Mouse (Mus musculus) liver, postnatal 0 days (tissue): ENCODE data around the gene Prkag2. TPM values are rescaled to one million over a fixed set of nuclear protein-coding genes. Genes with fewer than 3 reads are reported as not detected.
A peak's percentile ranks its signal among the peaks of the same experiment; 100 is the strongest.

Source experiments
- ATAC-seq: fragments of 200-750 bp; cut with Nextera tagmentation; 2 replicates; pipeline ENCODE4 v1.8.0; 2017; ENCODE audit warnings: mild to moderate bottlenecking, moderate library complexity
- DNase-seq: peaks from one replicate; pipeline ENCODE4 v3.0.0-alpha.2; 2016
- H3K27ac ChIP-seq: fragments of 300-500 bp; sonication (generic); 2 replicates; pipeline ENCODE4 v1.5.1; 2014; ENCODE audit warnings: antibody characterized with exemption, moderate library complexity, mild to moderate bottlenecking, low read depth
- H3K27me3 ChIP-seq: fragments of 300-500 bp; sonication (generic); 2 replicates; pipeline ENCODE4 v1.6.1; 2014; ENCODE audit warnings: low read length, control low read depth, mixed read lengths; ENCODE audit not compliant: insufficient read depth
- H3K36me3 ChIP-seq: fragments of 300-500 bp; sonication (generic); replicated peaks from 2 replicates; pipeline ENCODE4 v1.6.1; 2014; ENCODE audit warnings: mild to moderate bottlenecking, control low read depth, low read length, moderate library complexity, mixed read lengths; ENCODE audit not compliant: insufficient read depth
- H3K4me1 ChIP-seq: fragments of 300-500 bp; sonication (generic); 2 replicates; pipeline ENCODE4 v1.6.1; 2014; ENCODE audit warnings: antibody characterized with exemption, mild to moderate bottlenecking, control low read depth; ENCODE audit not compliant: insufficient read depth
- H3K4me2 ChIP-seq: fragments of 300-500 bp; sonication (generic); 2 replicates; pipeline ENCODE4 v1.6.1; 2014; ENCODE audit warnings: low read depth, mild to moderate bottlenecking, low read length, moderate library complexity, mixed read lengths
- H3K4me3 ChIP-seq: fragments of 300-500 bp; sonication (generic); 2 replicates; pipeline ENCODE4 v1.5.1; 2014; ENCODE audit warnings: low read depth, low read length
- H3K9ac ChIP-seq: fragments of 300-500 bp; sonication (generic); replicated peaks from 2 replicates; pipeline ENCODE4 v1.6.1; 2014; ENCODE audit warnings: mild to moderate bottlenecking, moderate library complexity
- H3K9me3 ChIP-seq: fragments of 300-500 bp; sonication (generic); 2 replicates; pipeline ENCODE4 v1.6.1; 2016; ENCODE audit warnings: mild to moderate bottlenecking, control low read depth, low read length, mixed read lengths
- CTCF ChIP-seq: sonication (generic); IDR thresholded peaks from 2 replicates; pipeline ENCODE4 v1.5.1; 2016; ENCODE audit warnings: antibody characterized with exemption, low read depth
- EP300 ChIP-seq: IDR thresholded peaks from 2 replicates; pipeline ENCODE4 v1.6.1; 2016; ENCODE audit warnings: antibody characterized with exemption, low read depth, mild to moderate bottlenecking
- WGBS: fragments of 180-500 bp; shearing (Covaris S2); extraction: QIAGEN DNeasy Blood & Tissue Kit; methylation state at CpG from one replicate; pipeline ENCODE4 v1.1.7; 2014; ENCODE audit not compliant: insufficient replicate concordance; 5-methylcytosine and 5-hydroxymethylcytosine counted together
- polyA plus RNA-seq: library from polyadenylated mRNA; unstranded; fragments of >200 nt; fragmentation: Nextera tagmentation; extraction: Ambion mirVana; gene quantifications from 2 replicates; pipeline ENCODE4 v1.2.1, GENCODE M21; 2015

Gene Prkag2
- polyA plus RNA-seq, 1 experiment from 2014 or later: 6.8 TPM

- peaks cover 4% of the 10 kb centered on the region; the same call in 1 of the 2 replicates for H3K9me3 ChIP-seq
- peak; percentile 21; the same call in 1 of the 2 replicates for TF ChIP-seq EP300
- no peak for TF ChIP-seq CTCF
- no peak overlapping the region for H3K4me3 ChIP-seq
- H3K27me3 ChIP-seq: no peaks in the 10 kb centered on the region
- H3K9ac ChIP-seq: no peak overlapping the region
- WGBS: 62% methylated on average over 8 of the region's 8 CpGs
- peak; percentile 89 for ATAC-seq
- no peaks in the 10 kb centered on the region; the same call in 1 of the 2 replicates for H3K36me3 ChIP-seq
- H3K27ac ChIP-seq: peak overlapping the region; percentile 73
- H3K4me1 ChIP-seq: peaks cover 18% of the 10 kb centered on the region; the same call in 1 of the 2 replicates
- DNase-seq: peak; percentile 56
- H3K4me2 ChIP-seq: no peak overlapping the region
Observed at GRCm38 (mm10) chr5:24930831-24931577, 169.4 kb downstream of the Prkag2 start.

- peaks cover 1% of the 10 kb centered on the region; the same call in 1 of the 2 replicates for H3K9me3 ChIP-seq
- 85% methylated on average over 4 of the region's 4 CpGs for WGBS
- no peak overlapping the region for H3K9ac ChIP-seq
- H3K4me3 ChIP-seq: no peak overlapping the region
- no peak overlapping the region for H3K27ac ChIP-seq
- TF ChIP-seq EP300: no peak
- no peak for TF ChIP-seq CTCF
- ATAC-seq: no peak
- peaks cover 18% of the 10 kb centered on the region; the same call in 1 of the 2 replicates for H3K4me1 ChIP-seq
- no peak for DNase-seq
- no peak overlapping the region for H3K4me2 ChIP-seq
- no peaks in the 10 kb centered on the region for H3K36me3 ChIP-seq
- H3K27me3 ChIP-seq: no peaks in the 10 kb centered on the region
Observed at GRCm38 (mm10) chr5:24928816-24929215, 171.6 kb downstream of the Prkag2 start.

GRCm38 (mm10) chr5:24927706-24928105 is 172.7 kb downstream of the Prkag2 start:
- no peaks in the 10 kb centered on the region for H3K27me3 ChIP-seq
- peak overlapping the region; percentile 44 for H3K4me2 ChIP-seq
- H3K4me1 ChIP-seq: peaks cover 18% of the 10 kb centered on the region; the same call in 1 of the 2 replicates
- ATAC-seq (peak; percentile 32), DNase-seq (no peak)
- no peak overlapping the region for H3K4me3 ChIP-seq
- H3K27ac ChIP-seq: no peak overlapping the region
- no peaks in the 10 kb centered on the region for H3K9me3 ChIP-seq
- H3K9ac ChIP-seq: no peak overlapping the region
- TF ChIP-seq CTCF: no peak
- peak; percentile 65; the same call in 1 of the 2 replicates for TF ChIP-seq EP300
- WGBS: 31% methylated on average over 8 of the region's 8 CpGs
- H3K36me3 ChIP-seq: no peaks in the 10 kb centered on the region

- no peaks in the 10 kb centered on the region for H3K9me3 ChIP-seq
- no peak for TF ChIP-seq CTCF
- no peak for TF ChIP-seq EP300
- H3K27me3 ChIP-seq: no peaks in the 10 kb centered on the region
- H3K27ac ChIP-seq: no peak overlapping the region
- H3K36me3 ChIP-seq: no peaks in the 10 kb centered on the region
- 55% methylated on average over 1 of the region's 1 CpGs for WGBS
- no peak overlapping the region for H3K4me2 ChIP-seq
- ATAC-seq (no peak), DNase-seq (no peak)
- H3K9ac ChIP-seq: no peak overlapping the region
- H3K4me3 ChIP-seq: no peak overlapping the region
- no peaks in the 10 kb centered on the region for H3K4me1 ChIP-seq
Observed at GRCm38 (mm10) chr5:24919155-24919554, 181.3 kb downstream of the Prkag2 start.

GRCm38 (mm10) chr5:24916511-24916910 is 183.9 kb downstream of the Prkag2 start:
- no peak overlapping the region for H3K4me3 ChIP-seq
- H3K4me1 ChIP-seq: no peaks in the 10 kb centered on the region
- H3K27me3 ChIP-seq: no peaks in the 10 kb centered on the region
- no peaks in the 10 kb centered on the region for H3K36me3 ChIP-seq
- 63% methylated on average over 4 of the region's 4 CpGs for WGBS
- no peak overlapping the region for H3K9ac ChIP-seq
- no peak overlapping the region for H3K27ac ChIP-seq
- H3K4me2 ChIP-seq: no peak overlapping the region
- DNase-seq (no peak), ATAC-seq (no peak)
- no peaks in the 10 kb centered on the region for H3K9me3 ChIP-seq
- no peak for TF ChIP-seq EP300
- TF ChIP-seq CTCF: no peak

GRCm38 (mm10) chr5:24915119-24915518 is 185.3 kb downstream of the Prkag2 start:
- Histone ChIP-seq H3K9me3 (no peaks in the 10 kb centered on the region), H3K4me2 (no peak overlapping the region), H3K4me3 (no peak overlapping the region), H3K4me1 (no peaks in the 10 kb centered on the region), H3K27me3 (no peaks in the 10 kb centered on the region), H3K9ac (no peak overlapping the region), H3K36me3 (no peaks in the 10 kb centered on the region), H3K27ac (no peak overlapping the region)
- DNase-seq: no peak
- TF ChIP-seq CTCF: no peak
- no peak for TF ChIP-seq EP300
- WGBS: 55% methylated on average over 5 of the region's 5 CpGs
- no peak for ATAC-seq
